Mouse (Mus musculus): ENCODE results near the gene Klhl36. TPM values are rescaled to one million over a fixed set of nuclear protein-coding genes. Genes with fewer than 3 reads are reported as not detected.
A peak's percentile ranks its signal among the peaks of the same experiment; 100 is the strongest.

Klhl36 gene
- polyA plus RNA-seq, 1 experiment from 2014 or later, result 22.1 TPM

GRCm38 (mm10) chr8:119901952-119902351 lies 39.9 kb downstream of the Klhl36 start:
- ATAC-seq (replicated peaks; ENCODE audit: low FRiP score, low read depth) (no peak), DNase-seq (ENCODE audit: low spot score) (no peak)
- Histone ChIP-seq H3K36me3 (ENCODE audit: insufficient read depth, low read length) (no peaks in the 10 kb centered on the region), H3K27me3 (ENCODE audit: insufficient read depth, low read length) (no peaks in the 10 kb centered on the region), H3K4me3 (replicated peaks; ENCODE audit: low read depth, low read length) (no peak overlapping the region), H3K9me3 (replicated peaks; ENCODE audit: low read length) (no peaks in the 10 kb centered on the region), H3K4me2 (ENCODE audit: low read length) (no peak overlapping the region), H3K4me1 (replicated peaks; ENCODE audit: insufficient read depth, low read length) (0 out of 2 replicates have a peak, but pooled peaks cover 12% of the 10 kb centered on the region), H3K9ac (ENCODE audit: low read depth, low read length) (no peak overlapping the region), H3K27ac (no peak overlapping the region)
- TF ChIP-seq CTCF (IDR thresholded peaks at IDR 0.05; ENCODE audit: low read depth), result no peak
- WGBS, result 66% methylated on average over 8 of the region's 8 CpGs

- no peak overlapping the region for H3K27ac ChIP-seq
- DNase-seq (ENCODE audit: low spot score) (no peak), ATAC-seq (replicated peaks; ENCODE audit: low FRiP score, low read depth) (no peak)
- H3K4me1 ChIP-seq (replicated peaks; ENCODE audit: insufficient read depth, low read length), result 0 out of 2 replicates have a peak, but pooled peaks cover 7% of the 10 kb centered on the region
- no peak overlapping the region for H3K9ac ChIP-seq (ENCODE audit: low read depth, low read length)
- H3K4me2 ChIP-seq (ENCODE audit: low read length), result no peak overlapping the region
- H3K36me3 ChIP-seq (ENCODE audit: insufficient read depth, low read length), result no peaks in the 10 kb centered on the region
- no peaks in the 10 kb centered on the region for H3K9me3 ChIP-seq (replicated peaks; ENCODE audit: low read length)
- TF ChIP-seq CTCF (IDR thresholded peaks at IDR 0.05; ENCODE audit: low read depth), result no peak
- WGBS, result 43% methylated on average over 12 of the region's 12 CpGs
- H3K4me3 ChIP-seq (replicated peaks; ENCODE audit: low read depth, low read length), result no peak overlapping the region
- H3K27me3 ChIP-seq (ENCODE audit: insufficient read depth, low read length), result no peaks in the 10 kb centered on the region
Observed at GRCm38 (mm10) chr8:119904323-119904911, 42.4 kb downstream of the Klhl36 start.

GRCm38 (mm10) chr8:119909944-119910546 lies 48.0 kb downstream of the Klhl36 start, which contains the start of gene Usp10:
Gene Usp10 (plus strand): TSS chr8:119910360.
- DNase-seq (ENCODE audit: low spot score), result no peak
- Histone ChIP-seq H3K9ac (ENCODE audit: low read depth, low read length) (peak within 1 kb of the TSS; percentile 90), H3K9me3 (replicated peaks; ENCODE audit: low read length) (no peaks in the 10 kb centered on the region), H3K4me1 (replicated peaks; ENCODE audit: insufficient read depth, low read length) (peaks cover 35% of the 10 kb centered on the region), H3K36me3 (ENCODE audit: insufficient read depth, low read length) (no peaks in the 10 kb centered on the region), H3K4me2 (ENCODE audit: low read length) (peak within 1 kb of the TSS; percentile 93), H3K4me3 (replicated peaks; ENCODE audit: low read depth, low read length) (peak within 1 kb of the TSS; percentile 82), H3K27ac (peak within 1 kb of the TSS; percentile 90), H3K27me3 (ENCODE audit: insufficient read depth, low read length) (no peaks in the 10 kb centered on the region)
- 26% methylated on average over 13 of the region's 13 CpGs for WGBS
- no peak for ATAC-seq (replicated peaks; ENCODE audit: low FRiP score, low read depth)
- no peak for TF ChIP-seq CTCF (IDR thresholded peaks at IDR 0.05; ENCODE audit: low read depth)

- 0% methylated on average over 59 of the region's 97 CpGs for WGBS
- no peak for TF ChIP-seq CTCF (IDR thresholded peaks at IDR 0.05; ENCODE audit: low read depth)
- peak; percentile 94 for ATAC-seq (replicated peaks; ENCODE audit: low FRiP score, low read depth)
Observed at GRCm38 (mm10) chr8:119910547-119911257, 48.6 kb downstream of the Klhl36 start, which contains the start of gene Gm20388. Gene Gm20388 (plus strand): TSS chr8:119910841.

GRCm38 (mm10) chr8:119911258-119911962 lies 49.3 kb downstream of the Klhl36 start:
- H3K9ac ChIP-seq (ENCODE audit: low read depth, low read length), result peak overlapping the region; percentile 90
- H3K36me3 ChIP-seq (ENCODE audit: insufficient read depth, low read length), result no peaks in the 10 kb centered on the region
- peak overlapping the region; percentile 93 for H3K4me2 ChIP-seq (ENCODE audit: low read length)
- no peak; the same call in 1 of the 2 replicates for ATAC-seq (replicated peaks; ENCODE audit: low FRiP score, low read depth)
- H3K27me3 ChIP-seq (ENCODE audit: insufficient read depth, low read length), result no peaks in the 10 kb centered on the region
- TF ChIP-seq CTCF (IDR thresholded peaks at IDR 0.05; ENCODE audit: low read depth), result no peak
- H3K4me1 ChIP-seq (replicated peaks; ENCODE audit: insufficient read depth, low read length), result peaks cover 41% of the 10 kb centered on the region
- H3K4me3 ChIP-seq (replicated peaks; ENCODE audit: low read depth, low read length), result peak overlapping the region; percentile 82
- under 1% methylated on average over 30 of the region's 30 CpGs for WGBS
- peak; percentile 58 for DNase-seq (ENCODE audit: low spot score)
- no peaks in the 10 kb centered on the region for H3K9me3 ChIP-seq (replicated peaks; ENCODE audit: low read length)
- peak overlapping the region; percentile 90 for H3K27ac ChIP-seq

More at GRCm38 (mm10) chr8:119910547-119911257, 48.6 kb downstream of the Klhl36 start, which contains the start of gene Gm20388:
- peak within 1 kb of the TSS; percentile 82 for H3K4me3 ChIP-seq (replicated peaks; ENCODE audit: low read depth, low read length)
- peak; percentile 94 for DNase-seq (ENCODE audit: low spot score)
- H3K27me3 ChIP-seq (ENCODE audit: insufficient read depth, low read length), result no peaks in the 10 kb centered on the region
- H3K27ac ChIP-seq, result peak within 1 kb of the TSS; percentile 90
- H3K4me1 ChIP-seq (replicated peaks; ENCODE audit: insufficient read depth, low read length), result peaks cover 36% of the 10 kb centered on the region
- no peaks in the 10 kb centered on the region for H3K36me3 ChIP-seq (ENCODE audit: insufficient read depth, low read length)
- peak within 1 kb of the TSS; percentile 93 for H3K4me2 ChIP-seq (ENCODE audit: low read length)
- no peaks in the 10 kb centered on the region for H3K9me3 ChIP-seq (replicated peaks; ENCODE audit: low read length)
- H3K9ac ChIP-seq (ENCODE audit: low read depth, low read length), result peak within 1 kb of the TSS; percentile 90

GRCm38 (mm10) chr8:119912643-119913042 lies 50.6 kb downstream of the Klhl36 start:
- Histone ChIP-seq H3K9ac (ENCODE audit: low read depth, low read length) (no peak overlapping the region), H3K27me3 (ENCODE audit: insufficient read depth, low read length) (no peaks in the 10 kb centered on the region), H3K9me3 (replicated peaks; ENCODE audit: low read length) (no peaks in the 10 kb centered on the region), H3K4me3 (replicated peaks; ENCODE audit: low read depth, low read length) (no peak overlapping the region), H3K27ac (no peak overlapping the region), H3K4me2 (ENCODE audit: low read length) (peak overlapping the region; percentile 93), H3K36me3 (ENCODE audit: insufficient read depth, low read length) (no peaks in the 10 kb centered on the region), H3K4me1 (replicated peaks; ENCODE audit: insufficient read depth, low read length) (peaks cover 52% of the 10 kb centered on the region)
- TF ChIP-seq CTCF (IDR thresholded peaks at IDR 0.05; ENCODE audit: low read depth), result no peak
- DNase-seq (ENCODE audit: low spot score), result no peak
- 46% methylated on average over 6 of the region's 6 CpGs for WGBS
- ATAC-seq (replicated peaks; ENCODE audit: low FRiP score, low read depth), result no peak

All from kidney, postnatal 0 days (tissue).